Mouse (Mus musculus) brown adipose tissue, adult 24 weeks (tissue): ENCODE data around the gene Nmnat3. TPM values are rescaled to one million over a fixed set of nuclear protein-coding genes. Genes with fewer than 3 reads are reported as not detected.

ENCODE experiments used
- H3K27ac ChIP-seq: fragments of 200-500 bp; replicated peaks from 2 replicates; pipeline ENCODE4 v1.5.1; 2012; ENCODE audit warnings: low read depth, mild to moderate bottlenecking, low read length
- H3K4me1 ChIP-seq: fragments of 200-500 bp; 2 replicates; pipeline ENCODE4 v1.6.1; 2012; ENCODE audit warnings: low read length, mixed read lengths; ENCODE audit not compliant: control insufficient read depth, insufficient read depth, insufficient read length
- H3K4me3 ChIP-seq: fragments of 200-500 bp; 2 replicates; pipeline ENCODE4 v1.5.1; 2012; ENCODE audit warnings: low read depth, mild to moderate bottlenecking, low read length, moderate library complexity; ENCODE audit not compliant: insufficient read depth
- polyA plus RNA-seq: library from polyadenylated mRNA; stranded (reverse); fragments of >200 nt; gene quantifications from 2 replicates; pipeline ENCODE4 v1.2.4, GENCODE M21; 2012; ENCODE audit not compliant: missing spikeins, insufficient read depth, insufficient read length

The Nmnat3 gene
- polyA plus RNA-seq, 1 experiment: 13.2 TPM

GRCm38 (mm10) chr9:98407771-98408170 lies 120.5 kb downstream of the Nmnat3 start:
- Histone ChIP-seq H3K27ac (no peak overlapping the region), H3K4me3 (no peak overlapping the region), H3K4me1 (no peaks in the 10 kb centered on the region)

GRCm38 (mm10) chr9:98409137-98409536 lies 121.9 kb downstream of the Nmnat3 start:
- no peaks in the 10 kb centered on the region for H3K4me1 ChIP-seq
- H3K27ac ChIP-seq: no peak overlapping the region
- no peak overlapping the region for H3K4me3 ChIP-seq

- Histone ChIP-seq H3K27ac (no peak overlapping the region), H3K4me3 (no peak overlapping the region)
Observed at GRCm38 (mm10) chr9:98415427-98415826, 128.2 kb downstream of the Nmnat3 start.

GRCm38 (mm10) chr9:98417919-98418318 lies 130.7 kb downstream of the Nmnat3 start:
- Histone ChIP-seq H3K4me3 (no peak overlapping the region), H3K4me1 (no peaks in the 10 kb centered on the region), H3K27ac (no peak overlapping the region)

More at GRCm38 (mm10) chr9:98415427-98415826, 128.2 kb downstream of the Nmnat3 start:
- H3K4me1 ChIP-seq: no peaks in the 10 kb centered on the region

GRCm38 (mm10) chr9:98418346-98418745 lies 131.1 kb downstream of the Nmnat3 start:
- no peaks in the 10 kb centered on the region for H3K4me1 ChIP-seq
- no peak overlapping the region for H3K27ac ChIP-seq
- H3K4me3 ChIP-seq: no peak overlapping the region

- Histone ChIP-seq H3K4me3 (no peak overlapping the region), H3K27ac (no peak overlapping the region)
Observed at GRCm38 (mm10) chr9:98420666-98421065, 133.4 kb downstream of the Nmnat3 start.

GRCm38 (mm10) chr9:98421903-98422302 lies 134.7 kb downstream of the Nmnat3 start:
- H3K27ac ChIP-seq: no peak overlapping the region
- no peak overlapping the region for H3K4me3 ChIP-seq
- no peaks in the 10 kb centered on the region; the same call in 1 of the 2 replicates for H3K4me1 ChIP-seq

More at GRCm38 (mm10) chr9:98420666-98421065, 133.4 kb downstream of the Nmnat3 start:
- no peaks in the 10 kb centered on the region; the same call in 1 of the 2 replicates for H3K4me1 ChIP-seq

GRCm38 (mm10) chr9:98422656-98423055 lies 135.4 kb downstream of the Nmnat3 start, which contains the start of gene Rbp1:
TSS of gene Rbp1 (plus strand) at chr9:98422961.
- Histone ChIP-seq H3K4me1 (no peaks in the 10 kb centered on the region; the same call in 1 of the 2 replicates), H3K4me3 (no peak within 1 kb of the TSS), H3K27ac (no peak within 1 kb of the TSS)

- no peak overlapping the region for H3K27ac ChIP-seq
- H3K4me1 ChIP-seq: no peaks in the 10 kb centered on the region; the same call in 1 of the 2 replicates
- no peak overlapping the region for H3K4me3 ChIP-seq
Observed at GRCm38 (mm10) chr9:98423691-98424090, 136.5 kb downstream of the Nmnat3 start.

- Histone ChIP-seq H3K27ac (no peak overlapping the region), H3K4me3 (peak overlapping the region; percentile 41; the same call in 1 of the 2 replicates), H3K4me1 (no peaks in the 10 kb centered on the region; the same call in 1 of the 2 replicates)
Observed at GRCm38 (mm10) chr9:98424291-98424690, 137.1 kb downstream of the Nmnat3 start.

GRCm38 (mm10) chr9:98424725-98425210 lies 137.5 kb downstream of the Nmnat3 start:
- Histone ChIP-seq H3K27ac (no peak overlapping the region), H3K4me3 (peak overlapping the region; percentile 41), H3K4me1 (no peaks in the 10 kb centered on the region; the same call in 1 of the 2 replicates)

- Histone ChIP-seq H3K4me1 (no peaks in the 10 kb centered on the region; the same call in 1 of the 2 replicates), H3K4me3 (peak overlapping the region; percentile 19), H3K27ac (no peak overlapping the region)
Observed at GRCm38 (mm10) chr9:98425351-98425880, 138.2 kb downstream of the Nmnat3 start.

GRCm38 (mm10) chr9:98427906-98428517 lies 140.8 kb downstream of the Nmnat3 start:
- no peaks in the 10 kb centered on the region; the same call in 1 of the 2 replicates for H3K4me1 ChIP-seq
- no peak overlapping the region for H3K4me3 ChIP-seq
- no peak overlapping the region for H3K27ac ChIP-seq

- Histone ChIP-seq H3K27ac (0 out of 2 replicates have a peak overlapping the region, but pooled peaks have one; percentile 23), H3K4me1 (no peaks in the 10 kb centered on the region; the same call in 1 of the 2 replicates), H3K4me3 (no peak overlapping the region)
Observed at GRCm38 (mm10) chr9:98428783-98429182, 141.5 kb downstream of the Nmnat3 start.

- H3K4me3 ChIP-seq: no peak overlapping the region
- H3K27ac ChIP-seq: no peak overlapping the region
Observed at GRCm38 (mm10) chr9:98429806-98430205, 142.6 kb downstream of the Nmnat3 start.

More at GRCm38 (mm10) chr9:98429806-98430205, 142.6 kb downstream of the Nmnat3 start:
- H3K4me1 ChIP-seq: no peaks in the 10 kb centered on the region; the same call in 1 of the 2 replicates
